Mouse (Mus musculus): ENCODE results near the gene Cdc20.

- TF ChIP-seq FLI1 (IDR thresholded peaks at IDR 0.05; ENCODE audit: low read length): no peak
- no peak for TF ChIP-seq GATA1 (IDR thresholded peaks at IDR 0.05; ENCODE audit: borderline replicate concordance, low read length)
Measured at GRCm38 (mm10) chr4:118424541-118425160, 12.5 kb downstream of the Cdc20 start.

Data from megakaryocyte, embryonic 14.5 days (primary cell).